Mouse (Mus musculus) lung, embryonic 14.5 days (tissue): Measurements from ENCODE around the gene Nrg3. TPM values are rescaled to one million over a fixed set of nuclear protein-coding genes. Genes with fewer than 3 reads are reported as not detected.
"Not testable (repeated sequence)": the region's sequence is repeated elsewhere in the genome, so short reads cannot be mapped to it uniquely, and the experiment has no call there.

Experiments used
- ATAC-seq: fragments of 200-750 bp; cut with Nextera tagmentation; 2 replicates; pipeline ENCODE4 v1.8.0; 2017; ENCODE audit warnings: mild to moderate bottlenecking, moderate TSS enrichment, moderate library complexity; ENCODE audit not compliant: insufficient read depth
- DNase-seq: peaks from one replicate; pipeline ENCODE4 v3.0.0-alpha.2; 2015
- H3K27ac ChIP-seq: fragments of 300-500 bp; sonication (generic); 2 replicates; pipeline ENCODE4 v1.5.1; 2014; ENCODE audit warnings: low read depth, mild to moderate bottlenecking, moderate library complexity
- H3K27me3 ChIP-seq: fragments of 300-500 bp; sonication (generic); 2 replicates; pipeline ENCODE4 v1.6.1; 2014; ENCODE audit warnings: low read length, control low read depth; ENCODE audit not compliant: insufficient read depth
- H3K36me3 ChIP-seq: fragments of 300-500 bp; sonication (generic); 2 replicates; pipeline ENCODE4 v1.6.1; 2014; ENCODE audit warnings: control low read depth; ENCODE audit not compliant: insufficient read depth
- H3K4me1 ChIP-seq: fragments of 300-500 bp; sonication (generic); 2 replicates; pipeline ENCODE4 v1.6.1; 2014; ENCODE audit warnings: antibody characterized with exemption, control low read depth; ENCODE audit not compliant: insufficient read depth
- H3K4me2 ChIP-seq: fragments of 300-500 bp; sonication (generic); 2 replicates; pipeline ENCODE4 v1.6.1; 2014; ENCODE audit warnings: mild to moderate bottlenecking
- H3K4me3 ChIP-seq: fragments of 300-500 bp; sonication (generic); 2 replicates; pipeline ENCODE4 v1.5.1; 2014; ENCODE audit warnings: low read depth, low read length
- H3K9ac ChIP-seq: fragments of 300-500 bp; sonication (generic); 2 replicates; pipeline ENCODE4 v1.6.1; 2014
- H3K9me3 ChIP-seq: fragments of 300-500 bp; sonication (generic); 2 replicates; pipeline ENCODE4 v1.6.1; 2016; ENCODE audit warnings: low read depth, low read length, control low read depth
- CTCF ChIP-seq: IDR thresholded peaks from 2 replicates; pipeline ENCODE4 v1.5.1; 2016; ENCODE audit warnings: antibody characterized with exemption, low read depth
- WGBS: fragments of 180-500 bp; shearing (Covaris S2); extraction: QIAGEN DNeasy Blood & Tissue Kit; methylation state at CpG from one replicate; pipeline ENCODE4 v1.1.7; 2014; 5-methylcytosine and 5-hydroxymethylcytosine counted together
- polyA plus RNA-seq: library from polyadenylated mRNA; unstranded; fragments of >200 nt; fragmentation: Nextera tagmentation; extraction: Ambion mirVana; gene quantifications from 2 replicates; pipeline ENCODE4 v1.2.1, GENCODE M21; 2014

Gene Nrg3
- polyA plus RNA-seq, 1 experiment from 2014 or later, result not detected

DNA sequence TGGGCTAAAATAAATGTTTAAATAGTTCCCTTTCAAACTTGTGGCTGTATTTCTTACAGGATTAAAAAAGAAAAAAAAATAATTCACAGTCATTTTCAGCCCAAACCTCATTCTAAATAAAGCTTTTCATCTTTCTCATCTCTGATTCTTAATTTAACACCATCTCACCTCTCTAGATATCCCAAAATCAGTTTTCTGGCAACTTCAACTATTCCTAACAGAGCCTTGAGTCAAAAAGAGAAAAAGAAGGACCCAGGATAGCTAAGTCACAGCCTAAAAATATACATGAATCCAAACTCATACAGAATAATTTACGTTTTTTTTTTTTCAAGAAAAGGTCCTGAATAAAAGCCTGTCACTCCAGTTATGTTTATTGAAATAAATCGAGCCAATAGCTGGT lies 232.6 kb downstream of the Nrg3 start:
- Histone ChIP-seq H3K9me3 (no peaks in the 10 kb centered on the region), H3K27ac (no peak overlapping the region), H3K4me1 (no peaks in the 10 kb centered on the region), H3K36me3 (no peaks in the 10 kb centered on the region), H3K4me2 (no peak overlapping the region), H3K9ac (no peak overlapping the region), H3K4me3 (no peak overlapping the region), H3K27me3 (no peaks in the 10 kb centered on the region)
- no peak for TF ChIP-seq CTCF
- ATAC-seq (no peak), DNase-seq (no peak)
- 53% methylated on average over 2 of the region's 2 CpGs for WGBS

GRCm38 (mm10) chr14:39211472-39211871 lies 261.4 kb downstream of the Nrg3 start:
- ATAC-seq (no peak), DNase-seq (no peak)
- H3K9me3 ChIP-seq, result no peaks in the 10 kb centered on the region
- H3K36me3 ChIP-seq, result no peaks in the 10 kb centered on the region
- H3K4me3 ChIP-seq, result no peak overlapping the region
- no peaks in the 10 kb centered on the region for H3K27me3 ChIP-seq
- H3K4me2 ChIP-seq, result no peak overlapping the region
- no peak overlapping the region for H3K27ac ChIP-seq
- H3K4me1 ChIP-seq, result no peaks in the 10 kb centered on the region
- no peak for TF ChIP-seq CTCF
- no peak overlapping the region for H3K9ac ChIP-seq
- WGBS, result 59% methylated on average over 1 of the region's 1 CpGs

GRCm38 (mm10) chr14:39191946-39192345 lies 280.9 kb downstream of the Nrg3 start:
- Histone ChIP-seq H3K4me2 (no peak overlapping the region), H3K27me3 (no peaks in the 10 kb centered on the region), H3K4me1 (no peaks in the 10 kb centered on the region), H3K36me3 (no peaks in the 10 kb centered on the region), H3K27ac (no peak overlapping the region), H3K4me3 (no peak overlapping the region), H3K9me3 (no peaks in the 10 kb centered on the region), H3K9ac (no peak overlapping the region)
- DNase-seq (no peak), ATAC-seq (no peak)
- no peak for TF ChIP-seq CTCF
- 76% methylated on average over 5 of the region's 5 CpGs for WGBS

- TF ChIP-seq CTCF, result no peak
- no peak overlapping the region for H3K4me2 ChIP-seq
- no peaks in the 10 kb centered on the region for H3K27me3 ChIP-seq
- no peak overlapping the region for H3K27ac ChIP-seq
- H3K9ac ChIP-seq, result no peak overlapping the region
- DNase-seq (no peak), ATAC-seq (no peak)
- H3K36me3 ChIP-seq, result no peaks in the 10 kb centered on the region
- 55% methylated on average over 2 of the region's 2 CpGs for WGBS
- no peaks in the 10 kb centered on the region for H3K4me1 ChIP-seq
- no peak overlapping the region for H3K4me3 ChIP-seq
- H3K9me3 ChIP-seq, result no peaks in the 10 kb centered on the region
Measured at GRCm38 (mm10) chr14:39173709-39174108, 299.2 kb downstream of the Nrg3 start.

- TF ChIP-seq CTCF, result no peak
- H3K27me3 ChIP-seq, result no peaks in the 10 kb centered on the region
- H3K4me3 ChIP-seq, result no peak overlapping the region
- no peaks in the 10 kb centered on the region for H3K36me3 ChIP-seq
- ATAC-seq, result no peak
- no peak overlapping the region for H3K9ac ChIP-seq
- no peaks in the 10 kb centered on the region for H3K4me1 ChIP-seq
- H3K9me3 ChIP-seq, result no peaks in the 10 kb centered on the region
- 55% methylated on average over 3 of the region's 3 CpGs for WGBS
- no peak overlapping the region for H3K4me2 ChIP-seq
- H3K27ac ChIP-seq, result no peak overlapping the region
- DNase-seq, result no peak
Measured at GRCm38 (mm10) chr14:39160140-39160539, 312.7 kb downstream of the Nrg3 start.

DNA sequence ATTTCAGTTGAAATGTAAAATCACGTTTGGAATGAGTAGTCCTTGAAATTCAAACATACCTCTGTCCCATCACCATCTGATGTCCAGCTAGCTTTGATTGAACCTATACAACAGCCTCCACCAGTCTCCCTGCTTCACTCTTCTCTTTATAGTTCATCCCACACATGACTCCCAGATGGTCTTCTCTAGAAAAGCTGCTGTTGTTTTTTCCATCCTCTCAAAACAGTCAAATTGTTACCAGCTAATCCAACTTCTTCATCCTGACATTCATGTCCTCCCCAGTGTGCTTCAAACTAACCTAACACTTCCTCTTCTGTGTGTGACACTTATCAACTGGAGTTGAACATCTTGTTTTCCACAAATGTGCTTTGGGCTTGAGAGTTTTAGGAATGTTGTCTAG lies 317.4 kb downstream of the Nrg3 start:
- H3K36me3 ChIP-seq, result no peaks in the 10 kb centered on the region
- TF ChIP-seq CTCF, result no peak
- no peaks in the 10 kb centered on the region for H3K9me3 ChIP-seq
- ATAC-seq (no peak), DNase-seq (no peak)
- no peaks in the 10 kb centered on the region for H3K27me3 ChIP-seq
- H3K4me3 ChIP-seq, result no peak overlapping the region
- WGBS, result 29% methylated on average over 1 of the region's 1 CpGs
- H3K9ac ChIP-seq, result no peak overlapping the region
- H3K4me2 ChIP-seq, result no peak overlapping the region
- no peak overlapping the region for H3K27ac ChIP-seq
- H3K4me1 ChIP-seq, result no peaks in the 10 kb centered on the region

- no peaks in the 10 kb centered on the region for H3K27me3 ChIP-seq
- 86% methylated on average over 2 of the region's 2 CpGs for WGBS
- no peak for ATAC-seq
- no peaks in the 10 kb centered on the region for H3K4me1 ChIP-seq
- DNase-seq, result no peak
- no peak overlapping the region for H3K4me3 ChIP-seq
- H3K4me2 ChIP-seq, result no peak overlapping the region
- no peak overlapping the region for H3K9ac ChIP-seq
- H3K9me3 ChIP-seq, result no peaks in the 10 kb centered on the region
- no peak overlapping the region for H3K27ac ChIP-seq
- no peak for TF ChIP-seq CTCF
- no peaks in the 10 kb centered on the region for H3K36me3 ChIP-seq
Measured at GRCm38 (mm10) chr14:39129766-39130165, 343.1 kb downstream of the Nrg3 start.

GRCm38 (mm10) chr14:39117977-39118376 lies 354.9 kb downstream of the Nrg3 start:
- Histone ChIP-seq H3K27ac (no peak overlapping the region), H3K4me3 (no peak overlapping the region), H3K4me2 (no peak overlapping the region), H3K36me3 (no peaks in the 10 kb centered on the region), H3K27me3 (no peaks in the 10 kb centered on the region), H3K4me1 (no peaks in the 10 kb centered on the region), H3K9me3 (no peaks in the 10 kb centered on the region), H3K9ac (no peak overlapping the region)
- no peak for TF ChIP-seq CTCF
- WGBS, result 66% methylated on average over 3 of the region's 3 CpGs
- ATAC-seq (no peak), DNase-seq (no peak)

GRCm38 (mm10) chr14:39116522-39117231 lies 356.2 kb downstream of the Nrg3 start:
- ATAC-seq, H3K4me2 ChIP-seq, H3K4me3 ChIP-seq, H3K27me3 ChIP-seq, H3K27ac ChIP-seq, H3K9ac ChIP-seq, H3K4me1 ChIP-seq, H3K9me3 ChIP-seq, H3K36me3 ChIP-seq, DNase-seq: not testable (repeated sequence)
- WGBS, result 77% methylated on average over 3 of the region's 3 CpGs
